Comparison of ENCODE assay signal across 25 mouse cellular contexts in the genomic region with DNA sequence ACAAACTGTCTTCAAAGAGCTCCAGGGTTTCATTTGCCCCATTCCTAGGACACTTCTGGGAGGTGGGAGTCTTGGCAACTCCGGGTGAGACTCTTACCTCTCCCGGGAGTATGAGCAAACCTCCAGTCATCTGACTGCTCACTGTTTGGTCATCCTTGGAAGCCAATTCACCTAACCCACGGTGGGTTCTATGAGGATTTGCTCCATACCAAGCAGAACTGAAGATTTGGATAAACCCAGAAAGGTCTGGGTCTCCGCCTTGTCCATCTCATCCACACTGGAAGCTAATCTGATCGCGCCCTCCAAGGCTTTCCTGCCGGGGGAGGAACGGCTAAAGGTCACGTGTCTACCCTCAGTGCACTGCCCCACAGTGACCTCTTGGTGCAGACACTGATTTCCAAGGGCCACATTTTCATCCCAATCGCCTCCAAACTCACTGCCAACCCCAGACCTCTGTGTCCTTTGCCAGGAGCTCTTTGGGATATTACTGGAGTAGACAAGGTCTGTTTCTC. TPM values are rescaled to one million over a fixed set of nuclear protein-coding genes. Genes with fewer than 3 reads are reported as not detected.
"Had no signal": no experiment of that assay in that cellular context is flagged by ENCODE, and none has a peak within 500 bp of the region (broad histone marks: within the 10 kb centered on the region; RNA-seq: fewer than 3 reads in every experiment).

No protein-coding gene starts in this region.

- H3K27me3 ChIP-seq: limb, embryonic 12.5 days; limb, embryonic 15.5 days; lung, embryonic 15.5 days had no signal

- H3K36me3 ChIP-seq: limb, embryonic 12.5 days; limb, embryonic 15.5 days; midbrain, embryonic 13.5 days; neural tube, embryonic 13.5 days had no signal

- H3K4me3 ChIP-seq: layer of hippocampus, adult 2 months; left cerebral cortex, adult 2 months; limb, embryonic 12.5 days; limb, embryonic 15.5 days; lung, embryonic 15.5 days; megakaryocyte, embryonic 14.5 days; midbrain, embryonic 10.5 days; midbrain, embryonic 13.5 days; neural tube, embryonic 13.5 days had no signal

- DNase-seq: kidney, adult 2 months; kidney, postnatal 25 days; layer of hippocampus, adult 9-11 months; left cerebral cortex, postnatal 4 days; liver, postnatal 0 days; lung, postnatal 10 days; lung, postnatal 36 days; retina, postnatal 1 day; right cerebral cortex, postnatal 25 days; thymus, adult 18-20 months; thymus, postnatal 25 days had no signal

- H3K9me3 ChIP-seq: limb, embryonic 12.5 days; limb, embryonic 15.5 days; lung, embryonic 15.5 days; midbrain, embryonic 10.5 days; midbrain, embryonic 13.5 days; neural tube, embryonic 13.5 days had no signal

- H3K9ac ChIP-seq: limb, embryonic 12.5 days; limb, embryonic 15.5 days; liver, embryonic 14.5 days; liver, postnatal 0 days; lung, embryonic 15.5 days; midbrain, embryonic 13.5 days; neural tube, embryonic 13.5 days had no signal

- H3K27ac ChIP-seq: kidney, postnatal 0 days; layer of hippocampus, adult 2 months; left cerebral cortex, adult 2 months; limb, embryonic 12.5 days; limb, embryonic 15.5 days; liver, embryonic 14.5 days; lung, embryonic 15.5 days; midbrain, embryonic 10.5 days; midbrain, embryonic 13.5 days; neural tube, embryonic 13.5 days had no signal

- H3K4me2 ChIP-seq: limb, embryonic 12.5 days; limb, embryonic 15.5 days; liver, embryonic 11.5 days; lung, embryonic 15.5 days; midbrain, embryonic 13.5 days; neural tube, embryonic 13.5 days had no signal

- ATAC-seq: liver, postnatal 0 days; midbrain, embryonic 13.5 days had no signal

RNA-seq across cellular contexts. Expression of gene Gprc5d, which starts 34.0 kb away (rescaled TPM):
- polyA plus RNA-seq: kidney, embryonic 14.5 days; limb, embryonic 12.5 days; limb, embryonic 15.5 days; lung, embryonic 15.5 days; midbrain, embryonic 10.5 days; neural tube, embryonic 13.5 days; small intestine, adult 2 months had no signal
